Mouse (Mus musculus): ENCODE results near the gene Pkn1. TPM values are rescaled to one million over a fixed set of nuclear protein-coding genes. Genes with fewer than 3 reads are reported as not detected.

Pkn1 gene
- total and polyA plus RNA-seq, 2 experiments from 2014 or later: 18.2 to 65.6 TPM

DNA sequence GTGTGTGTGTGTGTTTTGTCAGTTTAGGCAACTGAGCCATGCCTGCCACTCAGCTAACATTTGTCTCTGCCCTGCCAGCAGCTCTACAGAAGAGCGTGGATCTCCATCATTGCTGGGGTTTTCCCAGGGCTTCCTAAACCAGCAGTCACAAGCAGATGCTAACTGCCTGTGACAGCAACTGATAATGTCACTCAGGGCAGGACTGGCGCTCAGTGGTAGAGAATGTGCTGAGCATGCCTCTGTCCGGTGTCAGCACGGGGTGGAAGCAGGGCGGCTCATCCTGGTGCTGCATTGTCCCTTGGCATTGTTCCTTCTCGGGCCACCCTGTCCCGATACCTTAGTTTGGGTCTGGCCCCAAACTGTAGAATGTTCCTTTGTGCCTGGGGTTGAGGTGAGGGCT, 75.4 kb downstream of the Pkn1 start:
- Histone ChIP-seq H3K27ac (no peak overlapping the region), H3K9me3 (ENCODE audit: low read length) (no peaks in the 10 kb centered on the region), H3K4me3 (ENCODE audit: low read length) (no peak overlapping the region), H3K36me3 (ENCODE audit: insufficient read depth, low read length) (no peaks in the 10 kb centered on the region), H3K27me3 (ENCODE audit: insufficient read depth, low read length) (no peaks in the 10 kb centered on the region), H3K4me2 (ENCODE audit: low read depth, low read length) (no peak overlapping the region), H3K9ac (replicated peaks; ENCODE audit: low read length) (no peak overlapping the region), H3K4me1 (ENCODE audit: insufficient read depth, low read length) (no peaks in the 10 kb centered on the region)
- ATAC-seq: no peak
- TF ChIP-seq CTCF (IDR thresholded peaks at IDR 0.05; ENCODE audit: low read depth): no peak
- DNase-seq (ENCODE audit: low spot score): no peak
- WGBS: 88% methylated on average over 7 of the region's 7 CpGs

DNA sequence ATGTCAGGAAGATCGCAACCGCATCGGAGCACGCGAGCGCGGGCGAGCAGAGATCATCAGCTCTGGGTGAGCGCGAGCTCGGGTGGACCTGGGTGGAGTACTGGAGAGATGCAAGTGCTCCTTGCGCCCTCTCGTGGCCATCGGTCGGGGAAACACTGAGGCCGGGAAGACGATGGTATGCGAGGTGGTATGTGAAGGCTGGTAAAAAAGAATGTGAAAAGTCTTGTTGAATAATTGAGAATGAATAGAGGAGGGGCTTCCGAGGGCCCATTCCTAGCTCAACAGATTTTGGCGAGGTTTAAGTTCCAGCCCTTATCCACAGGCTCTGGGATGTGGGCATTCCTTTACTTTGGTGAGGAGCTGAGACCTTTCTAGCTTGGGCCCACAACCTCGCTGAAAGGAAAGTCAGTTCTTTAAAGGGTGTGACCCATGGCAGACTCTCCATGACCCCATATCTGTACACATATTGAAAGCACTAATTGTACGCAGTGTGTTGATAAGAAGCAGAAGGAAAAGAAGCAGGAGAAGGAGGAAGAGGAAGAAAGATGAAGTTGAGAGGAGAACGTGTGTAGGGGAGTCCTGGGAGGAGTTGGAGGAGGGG, 76.5 kb downstream of the Pkn1 start:
- H3K36me3 ChIP-seq (ENCODE audit: insufficient read depth, low read length): no peaks in the 10 kb centered on the region
- peak overlapping the region; percentile 56 for H3K9ac ChIP-seq (replicated peaks; ENCODE audit: low read length)
- ATAC-seq (peak; percentile 95), DNase-seq (ENCODE audit: low spot score) (peak; percentile 91)
- H3K9me3 ChIP-seq (ENCODE audit: low read length): no peaks in the 10 kb centered on the region
- peak overlapping the region; percentile 51; the same call in 1 of the 2 replicates for H3K27ac ChIP-seq
- peak overlapping the region; percentile 37 for H3K4me3 ChIP-seq (ENCODE audit: low read length)
- TF ChIP-seq CTCF (IDR thresholded peaks at IDR 0.05; ENCODE audit: low read depth): peak; percentile 93
- no peaks in the 10 kb centered on the region for H3K27me3 ChIP-seq (ENCODE audit: insufficient read depth, low read length)
- H3K4me2 ChIP-seq (ENCODE audit: low read depth, low read length): peak overlapping the region; percentile 77
- no peaks in the 10 kb centered on the region for H3K4me1 ChIP-seq (ENCODE audit: insufficient read depth, low read length)
- WGBS: 10% methylated on average over 23 of the region's 23 CpGs

DNA sequence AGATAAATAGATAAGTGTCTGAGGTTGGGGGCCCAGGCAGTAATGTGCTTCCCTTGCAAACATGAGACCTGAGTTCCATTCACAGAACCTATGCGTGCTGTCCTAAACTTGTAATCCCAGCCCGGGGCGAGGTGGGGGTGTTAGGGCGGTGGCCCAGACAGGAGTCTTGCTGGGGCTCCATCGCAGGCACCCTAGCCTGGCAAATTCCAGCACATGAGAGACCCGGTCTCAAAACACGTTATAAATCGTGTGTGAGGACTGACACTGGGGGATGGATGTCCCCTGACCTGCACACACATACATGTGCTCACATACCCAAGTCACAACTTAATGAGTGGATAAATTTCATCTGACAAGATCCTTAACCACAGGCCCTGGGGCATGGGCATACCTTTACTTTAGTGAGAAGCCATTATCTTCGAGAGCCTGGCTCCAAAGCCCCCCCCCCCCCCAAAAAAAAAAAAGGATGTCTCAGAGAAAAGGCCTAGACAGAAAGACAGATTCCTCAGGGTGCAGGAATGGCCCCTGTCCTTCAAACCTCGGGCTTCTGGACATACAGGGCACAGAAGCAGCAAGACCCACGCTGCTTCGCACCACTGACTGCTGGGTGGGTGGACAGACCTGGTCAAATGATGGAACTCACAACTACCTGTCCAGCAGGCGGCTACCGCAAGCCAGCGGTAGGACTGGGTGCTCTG, 77.1 kb downstream of the Pkn1 start:
- WGBS: 53% methylated on average over 15 of the region's 15 CpGs
- peak overlapping the region; percentile 77 for H3K4me2 ChIP-seq (ENCODE audit: low read depth, low read length)
- peak overlapping the region; percentile 56 for H3K9ac ChIP-seq (replicated peaks; ENCODE audit: low read length)
- ATAC-seq (peak; percentile 8), DNase-seq (ENCODE audit: low spot score) (no peak)
- TF ChIP-seq CTCF (IDR thresholded peaks at IDR 0.05; ENCODE audit: low read depth): no peak
- no peaks in the 10 kb centered on the region for H3K9me3 ChIP-seq (ENCODE audit: low read length)
- peak overlapping the region; percentile 51; the same call in 1 of the 2 replicates for H3K27ac ChIP-seq
- H3K27me3 ChIP-seq (ENCODE audit: insufficient read depth, low read length): no peaks in the 10 kb centered on the region
- H3K36me3 ChIP-seq (ENCODE audit: insufficient read depth, low read length): no peaks in the 10 kb centered on the region
- H3K4me3 ChIP-seq (ENCODE audit: low read length): peak overlapping the region; percentile 37
- no peaks in the 10 kb centered on the region for H3K4me1 ChIP-seq (ENCODE audit: insufficient read depth, low read length)

DNA sequence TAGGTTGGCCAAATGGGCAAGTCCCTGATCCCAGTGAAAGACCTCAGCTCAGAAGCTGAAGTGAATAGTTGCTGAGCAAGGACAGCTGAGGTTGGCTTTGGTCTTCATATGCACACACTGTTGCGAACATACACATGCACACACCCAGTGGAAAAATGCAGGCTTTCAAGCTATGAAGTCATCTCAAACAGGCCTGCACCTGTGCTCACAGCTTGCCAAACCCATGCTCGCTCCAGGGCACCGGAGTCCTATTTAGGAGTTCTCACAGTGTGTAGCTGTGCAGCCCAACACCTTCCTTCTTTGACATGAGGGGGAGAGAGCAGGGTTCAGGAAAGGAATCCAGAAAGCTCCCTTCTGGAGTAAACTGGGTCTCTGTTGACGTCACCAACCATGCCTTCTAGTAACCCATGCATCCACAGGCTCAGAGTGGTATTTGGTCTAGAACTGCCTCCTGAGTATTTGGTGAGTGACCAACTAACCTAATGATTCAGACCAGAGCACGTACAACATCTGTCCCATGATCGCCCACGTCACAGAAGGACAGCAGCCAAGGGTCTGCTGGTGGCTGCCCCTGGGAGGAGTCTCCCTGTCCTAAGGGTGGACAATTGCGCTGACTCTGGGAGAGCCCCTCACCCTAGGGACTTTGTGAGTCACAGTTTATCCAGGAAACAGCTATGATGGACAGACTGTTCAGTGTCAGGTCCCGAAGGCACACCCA, 79.3 kb downstream of the Pkn1 start:
- no peak overlapping the region for H3K27ac ChIP-seq
- no peak overlapping the region for H3K4me3 ChIP-seq (ENCODE audit: low read length)
- H3K27me3 ChIP-seq (ENCODE audit: insufficient read depth, low read length): no peaks in the 10 kb centered on the region
- H3K4me2 ChIP-seq (ENCODE audit: low read depth, low read length): no peak overlapping the region
- no peaks in the 10 kb centered on the region for H3K9me3 ChIP-seq (ENCODE audit: low read length)
- 88% methylated on average over 9 of the region's 9 CpGs for WGBS
- ATAC-seq (no peak), DNase-seq (ENCODE audit: low spot score) (no peak)
- no peak for TF ChIP-seq CTCF (IDR thresholded peaks at IDR 0.05; ENCODE audit: low read depth)
- H3K9ac ChIP-seq (replicated peaks; ENCODE audit: low read length): no peak overlapping the region
- no peaks in the 10 kb centered on the region for H3K4me1 ChIP-seq (ENCODE audit: insufficient read depth, low read length)
- no peaks in the 10 kb centered on the region for H3K36me3 ChIP-seq (ENCODE audit: insufficient read depth, low read length)

DNA sequence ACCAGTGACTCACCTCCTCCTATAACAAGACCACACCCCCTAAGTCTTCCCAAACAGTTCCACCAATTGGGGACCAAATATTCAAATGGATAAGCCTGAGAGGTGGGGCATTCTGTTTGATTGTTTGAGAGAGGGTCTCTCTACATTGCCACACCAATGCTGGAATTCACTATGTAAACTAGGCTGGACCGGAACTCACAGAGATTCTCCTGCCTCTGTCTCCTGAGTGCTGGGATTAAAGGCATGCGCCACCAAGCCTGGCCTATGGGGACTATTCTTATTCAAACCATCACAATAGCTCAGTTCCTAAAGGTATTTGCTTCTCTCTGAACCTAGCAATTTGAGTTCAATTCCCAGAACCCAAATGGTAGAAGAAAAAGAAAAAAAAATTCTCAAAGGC, 80.4 kb downstream of the Pkn1 start:
- 90% methylated on average over 2 of the region's 2 CpGs for WGBS
- H3K4me3 ChIP-seq (ENCODE audit: low read length): no peak overlapping the region
- H3K9me3 ChIP-seq (ENCODE audit: low read length): no peaks in the 10 kb centered on the region
- no peak for DNase-seq (ENCODE audit: low spot score)
- no peak overlapping the region for H3K27ac ChIP-seq
- no peaks in the 10 kb centered on the region for H3K4me1 ChIP-seq (ENCODE audit: insufficient read depth, low read length)
- no peaks in the 10 kb centered on the region for H3K27me3 ChIP-seq (ENCODE audit: insufficient read depth, low read length)
- TF ChIP-seq CTCF (IDR thresholded peaks at IDR 0.05; ENCODE audit: low read depth): no peak
- no peak overlapping the region for H3K9ac ChIP-seq (replicated peaks; ENCODE audit: low read length)
- H3K36me3 ChIP-seq (ENCODE audit: insufficient read depth, low read length): no peaks in the 10 kb centered on the region
- no peak overlapping the region for H3K4me2 ChIP-seq (ENCODE audit: low read depth, low read length)
- no peak for ATAC-seq

DNA sequence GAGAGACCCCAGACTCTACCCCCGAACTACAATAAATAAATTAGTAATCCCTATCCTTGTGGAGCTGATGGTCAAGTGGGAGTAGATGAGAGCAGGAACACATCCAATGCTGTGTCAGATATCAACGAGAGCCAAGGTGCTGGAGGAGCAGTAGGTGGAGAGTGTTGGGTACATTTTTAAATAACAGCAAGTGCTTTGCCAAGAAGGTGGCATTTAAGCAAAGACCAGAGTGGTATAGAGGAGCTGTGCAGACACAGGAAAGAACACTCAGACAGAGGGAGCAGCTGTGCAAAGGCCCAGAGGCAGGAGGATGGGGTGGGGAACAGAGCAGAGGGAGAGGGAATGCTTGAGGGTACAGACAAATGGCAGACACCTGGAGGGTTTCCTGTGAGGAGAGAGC, 81.9 kb downstream of the Pkn1 start:
- DNase-seq (ENCODE audit: low spot score): no peak
- H3K4me2 ChIP-seq (ENCODE audit: low read depth, low read length): no peak overlapping the region
- H3K9me3 ChIP-seq (ENCODE audit: low read length): no peaks in the 10 kb centered on the region
- H3K27me3 ChIP-seq (ENCODE audit: insufficient read depth, low read length): no peaks in the 10 kb centered on the region
- no peaks in the 10 kb centered on the region for H3K4me1 ChIP-seq (ENCODE audit: insufficient read depth, low read length)
- no peak overlapping the region for H3K27ac ChIP-seq
- no peak overlapping the region for H3K4me3 ChIP-seq (ENCODE audit: low read length)
- H3K36me3 ChIP-seq (ENCODE audit: insufficient read depth, low read length): peaks cover 8% of the 10 kb centered on the region; the same call in 1 of the 2 replicates
- no peak overlapping the region for H3K9ac ChIP-seq (replicated peaks; ENCODE audit: low read length)
- no peak for TF ChIP-seq CTCF (IDR thresholded peaks at IDR 0.05; ENCODE audit: low read depth)
- 80% methylated on average over 2 of the region's 2 CpGs for WGBS
- no peak for ATAC-seq
